Mouse (Mus musculus) brain, embryonic 18.5 days (tissue): Measurements from ENCODE around the gene Psmb1.
"Not testable (repeated sequence)": the region's sequence is repeated elsewhere in the genome, so short reads cannot be mapped to it uniquely, and the experiment has no call there.

Experiments
- DNase-seq: peaks from one replicate; pipeline ENCODE4 v3.0.0-alpha.2; 2012; ENCODE audit warnings: low read depth, low spot score

Psmb1 gene

GRCm38 (mm10) chr17:15499656-15500394 is at the start of gene Psmb1, which contains the start of gene Tbp:
Gene Psmb1 (minus strand): TSS chr17:15499751.
Gene Tbp (plus strand): TSS chr17:15499888.
- DNase-seq: peak; percentile 94

- DNase-seq: no peak
Observed at GRCm38 (mm10) chr17:15546440-15546839, 46.9 kb upstream of the Psmb1 start.

GRCm38 (mm10) chr17:15543868-15544267 is 44.3 kb upstream of the Psmb1 start:
- not testable (repeated sequence) for DNase-seq

- no peak for DNase-seq
Observed at GRCm38 (mm10) chr17:15540309-15540708, 40.8 kb upstream of the Psmb1 start.

GRCm38 (mm10) chr17:15536457-15536904 is 36.9 kb upstream of the Psmb1 start:
- DNase-seq: no peak

GRCm38 (mm10) chr17:15535943-15536342 is 36.4 kb upstream of the Psmb1 start:
- DNase-seq: no peak

- DNase-seq: no peak
Observed at GRCm38 (mm10) chr17:15535162-15535800, 35.7 kb upstream of the Psmb1 start.

- peak; percentile 36 for DNase-seq
Observed at GRCm38 (mm10) chr17:15530141-15530540, 30.6 kb upstream of the Psmb1 start.

GRCm38 (mm10) chr17:15528887-15529286 is 29.3 kb upstream of the Psmb1 start:
- DNase-seq: no peak

- DNase-seq: no peak
Observed at GRCm38 (mm10) chr17:15527811-15528136, 28.2 kb upstream of the Psmb1 start.

GRCm38 (mm10) chr17:15526986-15527810 is 27.6 kb upstream of the Psmb1 start, which contains the start of gene Pdcd2:
Gene Pdcd2 (minus strand): TSS chr17:15527301.
- peak; percentile 72 for DNase-seq

GRCm38 (mm10) chr17:15526304-15526703 is 26.8 kb upstream of the Psmb1 start:
- no peak for DNase-seq

GRCm38 (mm10) chr17:15518766-15519165 is 19.2 kb upstream of the Psmb1 start:
- no peak for DNase-seq

GRCm38 (mm10) chr17:15518186-15518585 is 18.6 kb upstream of the Psmb1 start:
- DNase-seq: no peak

GRCm38 (mm10) chr17:15517776-15518175 is 18.2 kb upstream of the Psmb1 start:
- no peak for DNase-seq

- no peak for DNase-seq
Observed at GRCm38 (mm10) chr17:15510694-15511093, 11.1 kb upstream of the Psmb1 start.

GRCm38 (mm10) chr17:15498753-15499113 is 818 bp downstream of the Psmb1 start:
- DNase-seq: no peak

GRCm38 (mm10) chr17:15497882-15498752 is 1.4 kb downstream of the Psmb1 start:
- peak; percentile 85 for DNase-seq

GRCm38 (mm10) chr17:15490542-15490941 is 9.0 kb downstream of the Psmb1 start:
- no peak for DNase-seq

- no peak for DNase-seq
Observed at GRCm38 (mm10) chr17:15472671-15473070, 26.9 kb downstream of the Psmb1 start.

GRCm38 (mm10) chr17:15467669-15468068 is 31.9 kb downstream of the Psmb1 start:
- peak; percentile 22 for DNase-seq
